Mouse (Mus musculus) neural tube, embryonic 10.5 days (tissue): ENCODE data around the gene Id1.

Experiments
- DNase-seq: peaks from one replicate; pipeline ENCODE4 v3.0.0-alpha.2; 2017; ENCODE audit warnings: low spot score; ENCODE audit errors: extremely low spot score

The Id1 gene

DNA sequence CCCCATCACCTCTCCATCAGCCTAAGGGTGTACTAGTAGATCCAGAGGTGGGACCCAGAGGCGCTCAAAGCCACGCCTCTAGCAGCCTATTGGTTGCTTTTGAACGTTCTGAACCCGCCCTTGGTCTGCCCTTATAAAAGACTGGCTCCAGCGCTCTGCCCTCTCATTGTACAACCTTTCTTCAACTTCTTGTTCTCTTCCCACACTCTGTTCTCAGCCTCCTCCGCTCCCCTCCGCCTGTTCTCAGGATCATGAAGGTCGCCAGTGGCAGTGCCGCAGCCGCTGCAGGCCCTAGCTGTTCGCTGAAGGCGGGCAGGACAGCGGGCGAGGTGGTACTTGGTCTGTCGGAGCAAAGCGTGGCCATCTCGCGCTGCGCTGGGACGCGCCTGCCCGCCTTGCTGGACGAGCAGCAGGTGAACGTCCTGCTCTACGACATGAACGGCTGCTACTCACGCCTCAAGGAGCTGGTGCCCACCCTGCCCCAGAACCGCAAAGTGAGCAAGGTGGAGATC, at the start of gene Id1:
Id1 (plus strand) TSS at position 162 of the 512 bp plus-strand sequence.
- peak; percentile 92 for DNase-seq

DNA sequence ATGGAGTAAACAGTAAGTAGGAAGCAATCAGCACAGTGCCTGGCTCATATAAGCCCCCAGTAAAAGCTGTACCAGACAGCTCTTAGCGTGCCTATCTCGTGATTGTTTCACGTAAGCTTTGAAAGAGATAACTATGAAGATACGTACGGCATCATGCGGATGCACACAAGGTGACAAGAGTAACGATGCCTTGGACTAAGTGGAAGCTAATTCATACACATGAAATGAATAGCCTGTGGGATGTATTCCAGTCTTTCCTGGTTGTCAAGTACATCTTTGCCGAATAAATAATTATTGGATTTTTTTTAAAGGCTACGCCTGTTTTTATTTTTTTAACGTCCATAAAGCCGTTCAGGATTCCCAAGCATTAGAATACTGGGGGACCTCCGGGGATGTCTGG, 49.7 kb upstream of the Id1 start:
- DNase-seq: no peak

DNA sequence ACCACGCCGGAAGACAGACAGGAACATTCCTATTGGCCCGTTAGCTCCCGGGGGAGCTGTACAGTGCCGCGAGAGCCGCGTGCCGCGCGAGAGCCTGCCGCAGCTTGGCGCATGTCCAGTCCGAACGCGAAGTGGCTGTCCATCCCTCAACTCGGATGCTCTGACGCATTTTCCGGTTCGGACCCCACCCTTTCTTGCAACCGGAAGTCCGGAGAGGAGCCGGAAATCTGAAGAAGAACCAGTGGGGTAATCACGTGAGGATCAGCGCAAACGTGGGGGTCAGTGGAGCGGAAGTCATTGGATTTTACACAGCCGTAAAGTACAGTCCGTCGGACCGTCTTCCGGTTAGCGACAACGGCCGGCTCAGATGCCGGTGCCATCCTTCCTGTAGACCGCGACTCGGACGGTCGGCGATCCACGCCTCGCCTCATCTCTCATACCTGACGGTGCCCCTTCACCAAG, 49.2 kb upstream of the Id1 start, which contains the start of gene Mcts2:
Mcts2 (plus strand) TSS at position 230 of the 462 bp plus-strand sequence.
- DNase-seq: peak; percentile 89

DNA sequence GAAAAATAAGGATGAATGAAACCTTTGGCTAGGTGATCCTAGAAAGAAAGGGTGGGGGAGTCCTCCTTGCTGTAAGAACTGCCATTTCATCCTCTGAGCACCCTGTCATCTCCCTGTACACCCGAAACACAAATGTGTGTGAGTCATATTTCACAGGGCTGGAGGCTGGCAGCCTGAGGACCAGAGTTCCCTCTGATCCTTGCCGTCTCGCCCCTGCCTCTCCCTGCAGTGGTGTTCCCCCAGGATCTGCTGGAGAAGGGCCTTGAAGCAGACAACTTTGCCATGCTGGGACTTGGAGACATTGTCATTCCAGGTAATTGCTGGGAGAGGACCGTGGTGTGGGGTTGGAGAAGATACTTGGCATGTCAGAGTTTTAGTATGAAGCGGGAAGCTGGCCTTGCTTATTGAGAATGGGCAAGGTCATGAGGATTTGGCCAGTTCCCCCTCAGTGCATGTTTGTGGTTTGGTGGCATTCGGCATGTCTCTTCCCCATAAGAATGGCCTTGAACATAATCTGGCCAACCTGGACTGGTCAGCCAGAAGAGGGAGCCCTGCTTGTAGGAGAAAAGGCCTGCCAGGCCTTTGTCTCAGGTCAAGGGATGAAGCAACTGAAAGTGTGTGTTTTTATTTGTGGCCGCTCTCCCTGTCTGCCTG, 44.4 kb upstream of the Id1 start:
- DNase-seq: no peak

DNA sequence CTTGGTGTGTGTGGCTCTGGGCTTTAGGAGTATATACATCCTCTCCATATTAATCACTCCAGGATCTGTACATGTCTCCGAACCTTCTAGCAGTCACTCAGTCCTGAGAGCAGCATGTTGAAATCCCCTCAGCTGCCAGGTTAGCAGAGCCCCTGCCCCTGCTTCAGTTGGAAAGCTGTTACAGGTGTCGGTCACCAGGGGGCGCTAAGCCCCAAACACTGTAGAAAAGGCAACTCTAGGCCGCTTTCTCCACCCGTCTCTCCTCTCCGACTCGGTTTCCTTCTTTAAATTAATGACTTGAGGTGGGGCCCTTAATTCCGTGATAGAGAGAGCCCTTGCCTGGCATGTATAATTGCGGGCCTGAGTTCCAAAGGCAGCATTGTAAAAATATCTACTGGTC, 42.8 kb upstream of the Id1 start:
- DNase-seq: peak; percentile 80

DNA sequence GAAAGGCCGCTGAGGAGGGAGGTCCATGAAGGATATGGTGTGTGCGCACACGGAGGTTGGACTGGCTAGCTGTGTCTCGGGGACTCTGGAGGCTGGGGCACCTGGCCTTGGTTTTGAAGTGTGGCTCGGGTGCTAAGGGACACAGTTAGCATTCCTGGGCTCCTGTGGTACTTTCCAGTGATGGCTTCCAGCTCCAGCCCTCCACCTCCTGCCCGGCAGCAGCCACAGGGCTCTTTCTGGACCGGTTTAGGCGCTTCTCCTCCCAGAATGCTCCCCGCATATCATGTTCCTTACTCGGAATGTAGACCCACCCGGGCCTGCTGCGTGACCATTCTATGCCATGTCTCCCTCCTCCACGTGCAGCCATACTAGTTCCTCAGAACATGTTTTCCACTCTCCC, 42.3 kb upstream of the Id1 start:
- DNase-seq: no peak

DNA sequence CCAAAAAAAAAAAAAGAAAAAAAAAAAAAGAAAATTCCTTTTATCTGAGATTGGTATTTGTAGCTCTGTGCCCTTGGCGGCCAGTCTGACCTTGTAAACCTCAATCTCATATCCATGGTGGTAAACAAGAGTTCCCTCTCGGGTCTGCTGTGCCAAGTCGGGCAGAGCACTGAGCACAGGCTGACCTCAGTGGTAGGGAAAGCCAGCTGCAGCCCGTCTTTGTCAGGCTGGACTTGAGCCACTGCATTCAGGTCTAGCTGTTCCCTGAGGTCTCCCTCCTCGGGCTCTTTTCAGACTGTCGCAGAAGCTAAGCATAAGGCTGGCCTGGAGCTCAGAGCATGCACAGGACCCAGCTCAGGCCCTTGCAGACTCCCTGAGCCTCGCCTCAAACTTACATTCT, 41.3 kb upstream of the Id1 start:
- DNase-seq: no peak

DNA sequence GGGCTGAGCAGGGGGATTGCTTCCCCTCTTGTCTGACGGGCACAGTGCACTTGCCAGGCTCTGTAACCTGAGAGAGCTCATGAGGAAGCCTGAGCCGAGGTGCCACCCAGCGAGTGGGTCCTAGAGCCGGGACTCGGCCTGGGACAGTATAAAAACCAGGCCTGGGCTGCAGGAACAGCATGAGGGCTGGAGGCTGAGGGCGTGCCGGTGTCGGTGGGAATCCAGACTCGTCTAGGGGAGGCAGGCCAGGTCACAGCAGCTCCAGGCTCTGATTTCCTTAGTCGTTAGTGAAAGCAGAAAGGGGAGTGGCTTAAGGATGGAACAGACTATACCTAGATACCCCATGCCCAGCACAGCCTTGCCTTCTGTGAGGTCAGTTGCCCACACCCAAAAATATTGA, 40.0 kb upstream of the Id1 start:
- DNase-seq: no peak

DNA sequence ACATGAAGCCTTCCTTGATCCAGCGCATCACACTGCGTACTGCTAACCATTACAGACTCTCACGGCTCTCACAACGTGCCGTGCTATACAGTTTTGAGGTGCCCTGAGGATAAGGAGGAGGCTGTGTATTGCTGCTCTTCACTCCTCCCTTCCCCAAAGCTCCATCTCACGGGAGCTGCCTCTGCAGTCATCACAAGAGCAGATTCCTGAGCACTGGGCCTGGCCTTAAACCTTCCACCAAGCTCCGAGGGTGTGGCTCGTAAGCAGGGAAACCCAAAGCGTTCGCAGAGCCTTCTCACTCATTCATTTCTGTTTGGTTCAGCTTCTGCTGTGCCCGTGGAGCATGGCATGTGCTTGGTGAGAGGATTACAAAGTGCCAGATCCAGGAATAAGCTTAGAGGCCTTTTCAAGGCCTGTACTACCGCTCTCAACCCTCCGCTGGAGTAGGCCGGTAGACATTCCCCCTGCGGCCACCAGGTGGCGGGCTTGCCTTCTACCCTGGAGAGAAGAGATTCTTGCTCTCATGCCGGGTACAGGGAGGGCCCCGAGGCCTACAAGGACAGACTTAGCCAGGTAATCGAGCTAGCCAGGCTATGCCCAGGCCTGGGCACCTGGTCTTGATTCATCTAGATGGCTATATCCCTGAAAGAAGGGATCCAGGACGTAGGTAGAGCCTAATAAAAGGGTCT, 39.4 kb upstream of the Id1 start:
- DNase-seq: peak; percentile 92

DNA sequence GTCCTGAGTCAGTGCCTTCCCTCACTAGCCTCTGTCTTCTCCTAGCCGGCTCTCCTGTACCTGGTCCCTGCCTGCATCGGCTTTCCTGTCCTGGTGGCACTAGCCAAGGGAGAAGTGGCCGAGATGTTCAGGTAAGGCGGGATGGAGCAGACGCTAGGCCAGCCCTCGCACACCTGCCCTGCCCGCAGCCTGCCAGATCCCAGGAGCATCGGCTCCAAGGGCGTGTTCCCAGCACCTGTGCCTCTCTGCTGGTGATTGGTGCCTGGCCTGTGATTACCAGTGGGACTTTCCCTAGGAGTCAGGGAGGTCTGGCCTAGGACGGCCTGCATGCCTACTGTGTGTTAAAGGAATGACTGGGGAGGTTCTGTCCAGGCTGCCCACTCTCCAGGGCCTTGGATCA, 35.9 kb upstream of the Id1 start:
- DNase-seq: no peak

DNA sequence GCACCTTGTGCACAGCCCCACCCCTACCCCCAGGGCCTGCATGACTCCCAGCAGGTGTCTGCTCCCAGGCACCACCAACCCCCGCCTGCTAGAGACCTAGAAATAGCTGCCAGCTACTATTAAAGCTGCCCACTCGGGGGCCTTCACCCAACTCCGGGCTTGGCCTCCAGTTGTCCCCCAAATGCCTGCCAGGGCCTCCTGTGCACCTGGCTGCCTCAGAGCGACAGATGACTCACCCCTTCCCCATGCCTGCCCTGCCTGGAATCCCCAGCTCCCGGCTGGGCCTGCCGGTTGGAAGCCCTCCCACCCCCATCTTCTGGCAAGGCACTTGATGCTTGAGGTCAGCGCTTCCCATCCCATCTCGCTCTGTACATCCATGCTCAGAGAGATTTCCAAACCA, 35.3 kb upstream of the Id1 start:
- no peak for DNase-seq

DNA sequence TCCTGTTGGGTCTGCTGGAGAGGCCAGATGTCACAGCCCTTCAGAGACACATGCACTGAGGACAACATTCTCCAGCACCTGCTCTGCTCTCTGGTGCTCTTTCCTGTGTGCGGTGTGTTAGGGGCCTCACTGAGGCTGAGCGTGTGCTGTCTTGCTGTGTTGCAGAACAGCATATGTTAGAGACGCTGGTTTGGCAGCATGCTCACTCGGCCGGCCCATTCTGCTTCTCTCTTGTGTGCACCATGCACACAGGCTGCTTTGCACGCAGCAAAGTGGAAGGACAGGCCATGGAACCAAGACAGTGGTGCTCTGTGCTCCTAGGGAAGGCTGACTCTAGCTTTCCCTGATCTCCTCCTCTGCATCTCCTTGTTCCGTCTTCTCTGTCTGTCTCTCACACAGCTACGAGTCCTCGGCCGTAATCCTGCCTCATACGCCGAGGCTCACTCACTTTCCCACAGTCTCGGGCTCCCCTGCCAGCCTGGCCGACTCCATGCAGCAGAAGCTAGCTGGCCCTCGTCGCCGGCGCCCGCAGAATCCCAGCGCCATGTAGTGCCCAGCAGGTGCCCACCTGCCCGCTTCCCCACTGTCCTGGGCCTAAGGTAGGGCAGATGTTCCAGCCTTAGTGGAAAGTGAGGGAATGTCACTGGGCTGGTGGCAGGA, 32.3 kb upstream of the Id1 start:
- no peak for DNase-seq

DNA sequence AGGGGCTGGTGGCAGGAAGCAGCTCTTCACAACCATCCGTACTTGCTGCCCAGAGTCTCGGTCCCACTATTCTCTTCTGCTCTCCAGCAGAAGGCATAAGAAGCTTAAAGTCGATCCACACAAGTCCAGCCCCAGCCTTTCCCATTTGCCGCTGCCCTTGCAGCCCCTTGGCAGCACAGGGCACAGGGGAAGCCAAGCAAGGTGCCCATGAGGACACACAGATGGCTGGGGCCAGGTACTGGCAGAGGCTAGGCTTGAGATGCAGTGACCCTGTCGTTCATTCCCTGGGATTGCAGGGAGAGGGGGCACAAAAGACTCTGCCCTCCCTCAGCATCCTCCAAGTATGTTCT, 31.8 kb upstream of the Id1 start:
- DNase-seq: no peak

DNA sequence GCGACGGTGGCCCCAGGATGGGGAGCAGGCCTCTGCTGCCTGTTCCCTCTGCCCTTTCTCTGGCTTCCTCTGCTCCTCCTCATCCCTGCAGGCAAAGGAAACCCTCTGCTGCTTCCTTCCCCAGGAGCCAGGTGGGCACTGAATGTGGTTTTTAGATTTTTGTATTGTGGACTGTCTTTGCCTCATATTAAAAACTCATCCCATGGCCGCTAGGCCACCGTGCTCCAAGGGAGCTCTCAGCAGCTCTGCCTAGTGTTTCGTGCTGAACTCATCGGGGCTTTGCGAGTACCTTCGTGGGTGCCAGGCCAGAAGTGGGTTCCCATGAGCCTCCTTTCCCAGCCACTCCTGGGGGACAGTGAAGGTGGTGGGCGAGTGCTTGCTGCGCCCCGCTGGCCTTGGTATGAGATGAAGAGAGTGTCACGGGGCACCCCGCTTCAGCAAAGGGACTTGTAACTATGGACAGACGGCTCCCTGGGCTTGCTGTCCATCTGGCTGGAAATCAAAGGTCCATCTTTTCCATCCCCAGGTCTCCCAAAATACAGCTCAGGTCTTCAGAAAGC, 31.2 kb upstream of the Id1 start:
- no peak for DNase-seq

DNA sequence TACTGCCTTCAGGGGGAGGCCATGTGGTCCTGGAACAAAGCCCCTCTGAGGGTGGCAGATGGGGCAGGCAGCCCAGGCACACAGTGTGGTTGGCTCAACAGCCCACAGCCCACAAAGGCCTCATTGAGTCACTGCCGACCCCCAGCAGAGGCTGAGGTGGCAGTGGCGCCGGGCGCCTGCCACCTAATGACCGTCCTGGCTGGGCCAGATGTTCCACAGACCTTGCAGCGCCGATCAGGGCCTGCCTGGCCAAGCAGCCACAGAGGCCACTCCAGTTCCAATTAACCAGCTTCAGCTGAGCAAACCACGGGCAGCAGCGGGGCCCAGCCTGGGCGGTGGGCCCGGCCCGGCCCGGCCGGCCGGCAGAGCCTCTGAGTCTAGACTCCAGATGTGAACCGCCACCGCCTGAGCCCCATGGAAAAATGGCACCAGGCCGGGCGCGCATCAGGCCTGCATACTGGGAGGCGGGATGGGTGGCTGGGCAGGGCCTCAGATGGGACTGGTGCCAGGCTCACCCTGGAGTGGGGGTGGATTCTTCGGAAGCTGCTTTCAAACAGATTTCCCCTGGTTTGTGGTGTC, 30.0 kb upstream of the Id1 start:
- DNase-seq: peak; percentile 44

DNA sequence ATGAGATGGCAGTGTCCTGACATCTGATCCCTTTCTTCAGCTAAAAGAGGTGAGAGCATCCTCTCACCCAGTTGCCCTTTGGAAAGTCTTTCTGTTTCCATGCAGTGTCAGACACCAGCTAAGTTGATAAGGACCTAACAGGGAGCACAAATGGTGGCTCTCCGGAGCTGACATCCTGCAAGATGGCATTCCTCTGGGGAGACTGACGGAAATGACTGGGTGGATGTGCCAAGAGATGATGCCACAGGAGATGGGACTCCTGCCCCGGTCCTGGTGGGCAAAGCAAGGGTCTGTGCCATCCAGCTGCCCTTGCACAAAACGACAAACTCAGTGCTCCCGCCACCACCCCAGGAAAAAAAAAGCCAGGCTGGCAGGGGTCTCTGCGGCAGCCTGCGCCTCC, 28.9 kb upstream of the Id1 start:
- no peak for DNase-seq

DNA sequence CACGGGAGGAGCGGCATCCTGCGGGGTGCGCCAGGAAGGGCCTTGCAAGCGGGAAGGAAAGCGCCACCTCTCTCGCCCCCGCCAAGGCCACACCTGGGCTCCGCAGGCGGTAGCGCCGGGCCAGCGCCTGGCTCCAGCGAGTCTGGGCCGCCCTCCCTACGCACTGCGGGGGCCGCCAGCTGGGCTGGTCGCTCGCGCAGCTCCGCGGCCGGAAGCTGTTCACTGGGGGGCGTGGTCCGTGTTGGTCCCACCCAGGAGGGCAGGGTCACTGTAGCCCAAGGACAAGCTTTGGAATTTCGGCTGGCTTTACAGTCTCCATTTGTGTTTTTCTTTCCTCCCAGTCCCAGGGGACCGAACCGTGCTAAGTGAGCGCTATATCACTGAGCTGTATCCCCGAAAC, 28.4 kb upstream of the Id1 start:
- peak; percentile 89 for DNase-seq

DNA sequence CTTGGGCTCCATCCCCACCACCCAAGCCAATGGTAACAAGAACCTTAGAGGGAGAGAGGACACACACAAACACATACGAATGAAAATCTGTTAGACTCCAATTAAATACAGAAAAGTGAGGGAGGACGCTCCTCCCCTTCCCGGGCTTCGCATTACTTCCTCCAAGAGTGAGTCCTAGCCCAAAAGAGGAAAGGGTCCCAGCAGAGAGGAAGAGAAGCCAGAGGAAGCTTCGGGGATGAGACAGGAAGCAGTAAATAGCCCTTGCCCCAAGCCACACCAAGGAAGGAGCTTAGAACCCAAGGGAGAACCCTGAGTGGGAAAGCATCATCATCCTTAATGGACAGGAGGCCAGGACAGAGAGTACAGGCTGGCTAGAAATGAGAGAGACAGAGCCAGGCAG, 27.0 kb upstream of the Id1 start:
- DNase-seq: no peak

DNA sequence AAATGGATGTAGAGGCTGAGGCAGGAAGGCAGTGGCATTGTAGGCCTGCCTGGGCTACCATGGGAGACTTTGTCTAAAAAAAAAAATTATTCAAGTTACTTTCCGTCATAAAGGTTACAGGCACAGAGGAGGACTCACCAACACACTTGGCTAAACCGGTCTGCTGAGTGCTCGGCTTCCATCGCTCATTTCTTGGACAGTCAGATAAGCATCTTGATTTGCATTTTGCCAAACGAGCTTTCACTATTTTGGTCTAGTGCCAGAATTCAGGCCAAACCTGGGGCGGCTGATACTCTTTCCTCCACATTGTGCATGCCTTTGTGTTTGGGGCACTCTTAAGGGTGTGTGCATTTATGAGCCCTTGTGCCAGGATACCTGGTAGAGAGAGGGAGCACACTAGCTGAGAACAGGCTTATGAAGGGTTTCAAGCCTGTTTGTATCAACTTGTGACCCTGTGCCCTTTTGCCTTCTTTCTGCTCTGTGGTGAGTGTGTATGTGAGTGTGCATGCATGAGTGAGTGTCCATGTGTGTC, 19.7 kb upstream of the Id1 start:
- no peak for DNase-seq

DNA sequence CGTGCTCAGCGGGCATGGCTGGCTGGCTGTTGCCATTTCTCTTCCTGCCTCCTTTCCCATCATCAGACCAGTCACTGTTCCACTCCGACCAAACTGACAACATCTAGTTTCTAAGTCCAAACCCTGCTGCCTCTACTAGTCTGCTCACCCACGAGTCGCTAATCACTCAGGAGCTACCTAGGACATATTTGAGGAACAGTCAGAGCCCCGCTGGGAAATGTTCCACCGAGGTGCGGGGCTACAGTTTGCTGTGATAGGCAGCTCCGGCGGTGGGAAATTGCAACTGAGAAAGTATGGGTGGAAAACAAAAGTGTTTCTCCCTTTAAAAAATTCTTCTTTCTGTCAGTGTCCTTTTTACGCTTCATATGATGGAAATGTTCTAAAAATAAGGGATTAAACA, 18.4 kb upstream of the Id1 start:
- DNase-seq: no peak

DNA sequence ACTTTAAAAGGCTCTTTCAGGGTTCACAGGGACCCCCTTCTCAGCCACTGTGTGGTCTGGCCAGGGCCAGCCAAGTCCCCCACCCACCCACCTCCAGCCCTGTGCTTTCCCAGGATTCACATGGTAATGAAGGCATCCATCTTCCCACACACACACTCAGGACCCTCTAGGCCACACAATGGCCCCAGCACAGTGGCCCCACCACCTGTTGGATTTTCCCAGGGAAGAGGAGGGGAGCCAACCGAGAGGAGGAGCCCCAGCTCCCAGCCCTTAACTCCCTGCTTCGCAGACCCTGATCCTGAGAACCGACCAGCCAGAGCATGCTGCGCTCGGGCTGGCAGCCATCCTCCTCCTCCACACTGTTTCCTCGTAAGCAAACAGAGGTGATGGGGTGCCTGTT, 18.0 kb upstream of the Id1 start:
- DNase-seq: peak; percentile 63
